Mouse (Mus musculus): Measurements from ENCODE around the gene Atad3a. TPM values are rescaled to one million over a fixed set of nuclear protein-coding genes. Genes with fewer than 3 reads are reported as not detected.

Gene Atad3a
- polyA plus RNA-seq, 1 experiment from 2014 or later = 150 TPM

DNA sequence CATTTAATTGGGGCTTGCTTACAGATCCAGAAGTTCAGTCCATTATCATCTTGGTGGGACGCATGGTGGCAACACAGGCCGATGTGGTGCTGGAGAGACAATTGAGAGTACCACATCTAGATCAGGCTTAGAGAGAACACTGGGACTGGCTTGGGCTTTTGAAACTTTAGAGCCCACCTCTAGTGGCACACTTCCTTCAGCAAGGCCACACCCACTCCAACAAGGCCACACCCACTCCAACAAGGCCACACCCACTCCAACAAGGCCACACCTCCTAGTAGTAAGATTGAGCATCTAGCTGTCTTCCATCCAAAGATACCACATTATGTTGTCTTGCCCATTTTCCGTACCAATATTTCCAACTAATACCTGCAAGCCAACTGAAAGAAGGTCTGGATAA is 68.5 kb downstream of the Atad3a start:
- H3K27ac ChIP-seq (ENCODE audit: low read length) = no peak overlapping the region
- H3K27me3 ChIP-seq (replicated peaks; ENCODE audit: control insufficient read depth, insufficient read depth, low read length) = no peaks in the 10 kb centered on the region
- 95% methylated on average over 3 of the region's 3 CpGs for WGBS
- H3K4me2 ChIP-seq (ENCODE audit: low read depth, low read length) = no peak overlapping the region
- ATAC-seq = no peak
- H3K36me3 ChIP-seq (ENCODE audit: control insufficient read depth, insufficient read depth, low read length) = no peaks in the 10 kb centered on the region
- H3K9me3 ChIP-seq (ENCODE audit: control insufficient read depth, low read length) = no peaks in the 10 kb centered on the region
- peaks cover 19% of the 10 kb centered on the region for H3K4me1 ChIP-seq (ENCODE audit: control insufficient read depth, insufficient read depth, low read length)
- no peak overlapping the region for H3K9ac ChIP-seq (ENCODE audit: low read depth, low read length)
- H3K4me3 ChIP-seq (ENCODE audit: low read length) = no peak overlapping the region

Small RNA genes lying within 50 kb of the gene (microRNA-seq; reads per million reads assigned to microRNA genes)
- gene Gm27743 = not detected

Other genes with a start within 250 kb of the Atad3a start
- gene Nadk, start 198.7 kb downstream of the Atad3a start, polyA plus RNA-seq (2015; fragmentation: Nextera tagmentation; extraction: Ambion mirVana) = 97.3 and 98.2 TPM in 2 replicates
- 6.2 and 7.1 TPM in 2 replicates for gene Slc35e2, start 159.7 kb downstream of the Atad3a start, polyA plus RNA-seq (2015; fragmentation: Nextera tagmentation; extraction: Ambion mirVana)
- gene Cdk11b, start 136.2 kb downstream of the Atad3a start, polyA plus RNA-seq (2015; fragmentation: Nextera tagmentation; extraction: Ambion mirVana) = 48.4 and 49.8 TPM in 2 replicates
- not detected in 2 replicates for gene Gm10563, start 115.7 kb downstream of the Atad3a start, polyA plus RNA-seq (2015; fragmentation: Nextera tagmentation; extraction: Ambion mirVana)
- gene Mmp23, start 107.7 kb downstream of the Atad3a start, polyA plus RNA-seq (2015; fragmentation: Nextera tagmentation; extraction: Ambion mirVana) = 39.6 and 41.3 TPM in 2 replicates
- gene Mib2, start 91.9 kb downstream of the Atad3a start, polyA plus RNA-seq (2015; fragmentation: Nextera tagmentation; extraction: Ambion mirVana) = 18.6 and 18.7 TPM in 2 replicates
- 1.9 and 2.0 TPM in 2 replicates for gene Fndc10, start 66.8 kb downstream of the Atad3a start, polyA plus RNA-seq (2015; fragmentation: Nextera tagmentation; extraction: Ambion mirVana)
- gene Ssu72, start 56.3 kb downstream of the Atad3a start, polyA plus RNA-seq (2015; fragmentation: Nextera tagmentation; extraction: Ambion mirVana) = 155 and 163 TPM in 2 replicates
- gene Tmem240, start 26.3 kb downstream of the Atad3a start, polyA plus RNA-seq (2015; fragmentation: Nextera tagmentation; extraction: Ambion mirVana) = 0.16 and 0.23 TPM in 2 replicates
- 18.9 TPM in 2 replicates for gene Vwa1, start 13.6 kb upstream of the Atad3a start, polyA plus RNA-seq (2015; fragmentation: Nextera tagmentation; extraction: Ambion mirVana)
- 0.89 and 1.1 TPM in 2 replicates for gene Tmem88b, start 24.8 kb upstream of the Atad3a start, polyA plus RNA-seq (2015; fragmentation: Nextera tagmentation; extraction: Ambion mirVana)
- gene Ankrd65, start 29.3 kb upstream of the Atad3a start, polyA plus RNA-seq (2015; fragmentation: Nextera tagmentation; extraction: Ambion mirVana) = not detected in 2 replicates
- 210 and 226 TPM in 2 replicates for gene Mrpl20, start 41.8 kb upstream of the Atad3a start, polyA plus RNA-seq (2015; fragmentation: Nextera tagmentation; extraction: Ambion mirVana)
- gene Ccnl2, start 51.4 kb upstream of the Atad3a start, polyA plus RNA-seq (2015; fragmentation: Nextera tagmentation; extraction: Ambion mirVana) = 130 and 131 TPM in 2 replicates
- gene Aurkaip1, start 70.2 kb upstream of the Atad3a start, polyA plus RNA-seq (2015; fragmentation: Nextera tagmentation; extraction: Ambion mirVana) = 180 and 196 TPM in 2 replicates
- 76.3 and 80.5 TPM in 2 replicates for gene Mxra8, start 78.6 kb upstream of the Atad3a start, polyA plus RNA-seq (2015; fragmentation: Nextera tagmentation; extraction: Ambion mirVana)
- 3.7 and 4.7 TPM in 2 replicates for gene Dvl1, start 86.3 kb upstream of the Atad3a start, polyA plus RNA-seq (2015; fragmentation: Nextera tagmentation; extraction: Ambion mirVana)
- 0.28 and 0.32 TPM in 2 replicates for gene Tas1r3, start 102.3 kb upstream of the Atad3a start, polyA plus RNA-seq (2015; fragmentation: Nextera tagmentation; extraction: Ambion mirVana)
- gene Cptp, start 108.3 kb upstream of the Atad3a start, polyA plus RNA-seq (2015; fragmentation: Nextera tagmentation; extraction: Ambion mirVana) = 23.6 and 24.9 TPM in 2 replicates
- 60.0 and 67.1 TPM in 2 replicates for gene Ints11, start 108.5 kb upstream of the Atad3a start, polyA plus RNA-seq (2015; fragmentation: Nextera tagmentation; extraction: Ambion mirVana)
- 49.4 and 58.6 TPM in 2 replicates for gene Pusl1, start 130.7 kb upstream of the Atad3a start, polyA plus RNA-seq (2015; fragmentation: Nextera tagmentation; extraction: Ambion mirVana)
- gene Acap3, start 130.7 kb upstream of the Atad3a start, polyA plus RNA-seq (2015; fragmentation: Nextera tagmentation; extraction: Ambion mirVana) = 9.8 and 10.8 TPM in 2 replicates
- 89.5 and 93.4 TPM in 2 replicates for gene Ube2j2, start 182.7 kb upstream of the Atad3a start, polyA plus RNA-seq (2015; fragmentation: Nextera tagmentation; extraction: Ambion mirVana)
- gene C1qtnf12, start 201.2 kb upstream of the Atad3a start, polyA plus RNA-seq (2015; fragmentation: Nextera tagmentation; extraction: Ambion mirVana) = 59.9 and 75.4 TPM in 2 replicates
- 11.7 and 12.0 TPM in 2 replicates for gene B3galt6, start 231.6 kb upstream of the Atad3a start, polyA plus RNA-seq (2015; fragmentation: Nextera tagmentation; extraction: Ambion mirVana)
- gene Sdf4, start 231.8 kb upstream of the Atad3a start, polyA plus RNA-seq (2015; fragmentation: Nextera tagmentation; extraction: Ambion mirVana) = 165 and 171 TPM in 2 replicates